Mouse (Mus musculus) neural tube, embryonic 11.5 days (tissue): Measurements from ENCODE around the gene Rag2. TPM values are rescaled to one million over a fixed set of nuclear protein-coding genes. Genes with fewer than 3 reads are reported as not detected.
A peak's percentile ranks its signal among the peaks of the same experiment; 100 is the strongest.

Experiments used
- ATAC-seq: fragments of 200-750 bp; cut with Nextera tagmentation; 2 replicates; pipeline ENCODE4 v1.8.0; 2017; ENCODE audit warnings: moderate number of reproducible peaks, mild to moderate bottlenecking, moderate TSS enrichment, moderate library complexity; ENCODE audit not compliant: insufficient read depth, low FRiP score, low TSS enrichment
- DNase-seq: peaks from one replicate; pipeline ENCODE4 v3.0.0-alpha.2; 2015; ENCODE audit warnings: low spot score
- H3K27ac ChIP-seq: fragments of 300-500 bp; sonication (generic); 2 replicates; pipeline ENCODE4 v1.5.1; 2014; ENCODE audit warnings: low read depth, mild to moderate bottlenecking, low read length
- H3K27me3 ChIP-seq: fragments of 300-500 bp; sonication (generic); 2 replicates; pipeline ENCODE4 v1.6.1; 2014; ENCODE audit warnings: mild to moderate bottlenecking, low read length, mixed read lengths; ENCODE audit not compliant: control insufficient read depth, insufficient read depth
- H3K36me3 ChIP-seq: fragments of 300-500 bp; sonication (generic); 2 replicates; pipeline ENCODE4 v1.6.1; 2014; ENCODE audit warnings: mild to moderate bottlenecking, low read length, moderate library complexity, mixed read lengths; ENCODE audit not compliant: control insufficient read depth, insufficient read depth
- H3K4me1 ChIP-seq: fragments of 300-500 bp; sonication (generic); 2 replicates; pipeline ENCODE4 v1.6.1; 2014; ENCODE audit warnings: low read length, mixed read lengths; ENCODE audit not compliant: control insufficient read depth, insufficient read depth
- H3K4me2 ChIP-seq: fragments of 300-500 bp; sonication (generic); 2 replicates; pipeline ENCODE4 v1.6.1; 2014; ENCODE audit warnings: low read depth, mild to moderate bottlenecking, moderate library complexity
- H3K4me3 ChIP-seq: fragments of 300-500 bp; sonication (generic); 2 replicates; pipeline ENCODE4 v1.5.1; 2014; ENCODE audit warnings: low read depth, low read length
- H3K9ac ChIP-seq: fragments of 300-500 bp; sonication (generic); 2 replicates; pipeline ENCODE4 v1.6.1; 2014; ENCODE audit warnings: mild to moderate bottlenecking, low read length
- H3K9me3 ChIP-seq: fragments of 300-500 bp; sonication (generic); 2 replicates; pipeline ENCODE4 v1.6.1; 2016; ENCODE audit warnings: low read length; ENCODE audit not compliant: control insufficient read depth
- WGBS: fragments of 180-500 bp; shearing (Covaris S2); extraction: QIAGEN DNeasy Blood & Tissue Kit; methylation state at CpG from one replicate; pipeline ENCODE4 v1.1.7; 2014; 5-methylcytosine and 5-hydroxymethylcytosine counted together
- polyA plus RNA-seq: library from polyadenylated mRNA; unstranded; fragments of >200 nt; fragmentation: Nextera tagmentation; extraction: Ambion mirVana; gene quantifications from 2 replicates; pipeline ENCODE4 v1.2.1, GENCODE M21; 2014

Gene Rag2
- 0.14 TPM in 1 of 2 replicates, not detected in the other for polyA plus RNA-seq

GRCm38 (mm10) chr2:101624526-101624925 is at the start of gene Rag2:
Gene Rag2 (plus strand): TSS chr2:101624718.
- ATAC-seq (no peak), DNase-seq (no peak)
- no peaks in the 10 kb centered on the region for H3K36me3 ChIP-seq
- no peak within 1 kb of the TSS for H3K4me2 ChIP-seq
- no peaks in the 10 kb centered on the region for H3K27me3 ChIP-seq
- WGBS, result 59% methylated on average over 4 of the region's 4 CpGs
- H3K4me1 ChIP-seq, result peaks cover 6% of the 10 kb centered on the region; the same call in 1 of the 2 replicates
- H3K9ac ChIP-seq, result no peak within 1 kb of the TSS
- H3K27ac ChIP-seq, result no peak within 1 kb of the TSS
- H3K9me3 ChIP-seq, result no peaks in the 10 kb centered on the region
- no peak within 1 kb of the TSS for H3K4me3 ChIP-seq

GRCm38 (mm10) chr2:101577243-101577642 is 47.3 kb upstream of the Rag2 start:
- ATAC-seq, result no peak
- no peak for DNase-seq
- 89% methylated on average over 4 of the region's 4 CpGs for WGBS

GRCm38 (mm10) chr2:101580027-101580426 is 44.5 kb upstream of the Rag2 start:
- H3K27me3 ChIP-seq, result no peaks in the 10 kb centered on the region
- H3K4me3 ChIP-seq, result no peak overlapping the region
- no peak overlapping the region for H3K27ac ChIP-seq
- H3K9ac ChIP-seq, result no peak overlapping the region
- no peaks in the 10 kb centered on the region for H3K9me3 ChIP-seq
- 0 out of 2 replicates have a peak, but pooled peaks cover 2% of the 10 kb centered on the region for H3K36me3 ChIP-seq
- H3K4me2 ChIP-seq, result no peak overlapping the region
- DNase-seq (no peak), ATAC-seq (no peak)
- WGBS, result 70% methylated on average over 2 of the region's 2 CpGs
- no peaks in the 10 kb centered on the region for H3K4me1 ChIP-seq

More at GRCm38 (mm10) chr2:101577243-101577642, 47.3 kb upstream of the Rag2 start:
- Histone ChIP-seq H3K4me2 (no peak overlapping the region), H3K9ac (no peak overlapping the region), H3K4me3 (no peak overlapping the region), H3K36me3 (no peaks in the 10 kb centered on the region), H3K4me1 (no peaks in the 10 kb centered on the region), H3K27ac (no peak overlapping the region), H3K9me3 (no peaks in the 10 kb centered on the region), H3K27me3 (no peaks in the 10 kb centered on the region)

DNA sequence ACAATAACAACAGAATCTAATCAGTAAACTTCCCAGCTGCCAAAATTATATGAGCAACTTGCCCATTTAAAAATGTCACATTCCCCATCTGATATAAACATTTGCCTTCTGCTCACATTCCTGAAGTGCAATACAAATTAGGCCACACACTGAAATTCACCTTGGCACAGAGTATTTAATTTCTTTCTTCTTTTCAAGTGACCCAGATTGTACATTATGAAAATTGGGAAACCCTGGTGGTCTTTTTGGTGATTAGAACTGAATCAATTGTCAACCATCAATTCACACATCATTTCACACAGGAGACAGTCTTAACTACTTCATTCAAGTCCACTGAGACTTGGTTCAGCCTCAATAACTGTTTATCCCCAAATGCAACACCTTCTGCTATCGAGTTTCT is 44.1 kb upstream of the Rag2 start:
- no peaks in the 10 kb centered on the region for H3K9me3 ChIP-seq
- no peak overlapping the region for H3K9ac ChIP-seq
- no peak overlapping the region for H3K4me2 ChIP-seq
- ATAC-seq (no peak), DNase-seq (no peak)
- no peak overlapping the region for H3K27ac ChIP-seq
- no peak overlapping the region for H3K4me3 ChIP-seq
- H3K4me1 ChIP-seq, result no peaks in the 10 kb centered on the region
- WGBS, result 79% methylated on average over 1 of the region's 1 CpGs
- H3K27me3 ChIP-seq, result no peaks in the 10 kb centered on the region
- 0 out of 2 replicates have a peak, but pooled peaks cover 2% of the 10 kb centered on the region for H3K36me3 ChIP-seq

GRCm38 (mm10) chr2:101580977-101581376 is 43.5 kb upstream of the Rag2 start:
- no peak overlapping the region for H3K4me2 ChIP-seq
- no peaks in the 10 kb centered on the region for H3K9me3 ChIP-seq
- H3K27me3 ChIP-seq, result no peaks in the 10 kb centered on the region
- no peaks in the 10 kb centered on the region for H3K4me1 ChIP-seq
- 83% methylated on average over 3 of the region's 3 CpGs for WGBS
- DNase-seq (no peak), ATAC-seq (no peak)
- 0 out of 2 replicates have a peak, but pooled peaks cover 2% of the 10 kb centered on the region for H3K36me3 ChIP-seq
- H3K27ac ChIP-seq, result no peak overlapping the region
- no peak overlapping the region for H3K9ac ChIP-seq
- H3K4me3 ChIP-seq, result no peak overlapping the region

GRCm38 (mm10) chr2:101581418-101581817 is 43.1 kb upstream of the Rag2 start:
- Histone ChIP-seq H3K4me3 (no peak overlapping the region), H3K4me1 (no peaks in the 10 kb centered on the region), H3K36me3 (0 out of 2 replicates have a peak, but pooled peaks cover 2% of the 10 kb centered on the region), H3K4me2 (no peak overlapping the region), H3K9ac (no peak overlapping the region), H3K27ac (no peak overlapping the region), H3K9me3 (no peaks in the 10 kb centered on the region), H3K27me3 (no peaks in the 10 kb centered on the region)
- ATAC-seq, result no peak
- no peak for DNase-seq
- WGBS, result 90% methylated on average over 3 of the region's 3 CpGs

- no peaks in the 10 kb centered on the region for H3K36me3 ChIP-seq
- H3K27me3 ChIP-seq, result no peaks in the 10 kb centered on the region
- peaks cover 25% of the 10 kb centered on the region for H3K4me1 ChIP-seq
- ATAC-seq (no peak), DNase-seq (no peak)
- H3K4me3 ChIP-seq, result no peak overlapping the region
- 0 out of 2 replicates have a peak overlapping the region, but pooled peaks have one; percentile 66 for H3K27ac ChIP-seq
- 53% methylated on average over 8 of the region's 8 CpGs for WGBS
- no peak overlapping the region for H3K4me2 ChIP-seq
- no peak overlapping the region for H3K9ac ChIP-seq
- H3K9me3 ChIP-seq, result no peaks in the 10 kb centered on the region
Observed at GRCm38 (mm10) chr2:101591356-101591755, 33.2 kb upstream of the Rag2 start.

GRCm38 (mm10) chr2:101592023-101592841 is 32.3 kb upstream of the Rag2 start:
- Histone ChIP-seq H3K9ac (no peak overlapping the region), H3K27me3 (no peaks in the 10 kb centered on the region), H3K27ac (peak overlapping the region; percentile 66), H3K36me3 (no peaks in the 10 kb centered on the region), H3K9me3 (no peaks in the 10 kb centered on the region), H3K4me1 (peaks cover 25% of the 10 kb centered on the region), H3K4me2 (no peak overlapping the region), H3K4me3 (no peak overlapping the region)
- ATAC-seq, result peak; percentile 86
- DNase-seq, result peak; percentile 55
- WGBS, result 18% methylated on average over 10 of the region's 10 CpGs

DNA sequence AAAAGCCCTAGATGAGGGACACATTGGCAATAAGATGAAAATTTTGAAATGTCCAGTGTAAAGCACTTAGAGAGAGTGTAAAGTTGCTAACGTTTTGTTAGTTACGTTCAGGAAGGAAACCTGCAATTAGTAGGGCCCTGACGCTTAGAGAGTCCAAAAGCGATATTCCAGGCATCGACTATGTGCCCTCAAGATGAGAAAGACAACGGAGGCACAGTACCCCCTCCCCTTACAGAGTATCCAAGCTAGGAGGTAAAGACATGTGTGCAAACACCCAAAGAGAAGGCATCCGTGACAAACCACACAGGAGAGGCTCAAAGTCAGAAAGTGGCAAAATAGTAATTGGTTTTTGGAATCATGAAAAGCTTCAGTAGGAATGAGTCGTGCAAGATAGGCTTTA is 31.6 kb upstream of the Rag2 start:
- DNase-seq (no peak), ATAC-seq (peak; percentile 51)
- H3K4me2 ChIP-seq, result no peak overlapping the region
- peaks cover 25% of the 10 kb centered on the region for H3K4me1 ChIP-seq
- no peaks in the 10 kb centered on the region for H3K9me3 ChIP-seq
- WGBS, result 48% methylated on average over 8 of the region's 8 CpGs
- H3K36me3 ChIP-seq, result no peaks in the 10 kb centered on the region
- peak overlapping the region; percentile 7; the same call in 1 of the 2 replicates for H3K27ac ChIP-seq
- H3K27me3 ChIP-seq, result no peaks in the 10 kb centered on the region
- no peak overlapping the region for H3K9ac ChIP-seq
- H3K4me3 ChIP-seq, result no peak overlapping the region
